Mouse (Mus musculus) liver, adult (tissue): ENCODE results near the gene Kcnab1.

ENCODE experiments used
- GATA4 ChIP-seq: IDR thresholded peaks from 2 replicates; pipeline ENCODE4 v1.6.1; 2014; ENCODE audit warnings: mild to moderate bottlenecking, low read length; ENCODE audit not compliant: insufficient replicate concordance

Kcnab1 gene

GRCm38 (mm10) chr3:65405781-65406180 is 296.6 kb downstream of the Kcnab1 start:
- no peak for TF ChIP-seq GATA4

GRCm38 (mm10) chr3:65407891-65408290 is 298.7 kb downstream of the Kcnab1 start:
- no peak for TF ChIP-seq GATA4

- TF ChIP-seq GATA4: no peak
Measured at GRCm38 (mm10) chr3:65416571-65416970, 307.4 kb downstream of the Kcnab1 start.

- TF ChIP-seq GATA4: no peak
Measured at GRCm38 (mm10) chr3:65417913-65418594, 308.9 kb downstream of the Kcnab1 start.

GRCm38 (mm10) chr3:65419706-65420105 is 310.5 kb downstream of the Kcnab1 start:
- TF ChIP-seq GATA4: no peak
